Mouse (Mus musculus) stomach, postnatal 0 days (tissue): Measurements from ENCODE around the gene Ankzf1.

Source experiments
- CTCF ChIP-seq: IDR thresholded peaks from 2 replicates; pipeline ENCODE4 v1.5.1; 2016; ENCODE audit warnings: antibody characterized with exemption, low read depth, mild to moderate bottlenecking, moderate library complexity
- EP300 ChIP-seq: optimal IDR thresholded peaks from 2 replicates; pipeline ENCODE3; 2016; ENCODE audit warnings: antibody characterized with exemption

- no peak for TF ChIP-seq CTCF
- TF ChIP-seq EP300: no peak
These were observed 31.0 kb downstream of the Ankzf1 start for GRCm38 (mm10) chr1:75222926-75223325.
